Mouse (Mus musculus): ENCODE data around the gene Phgdh. TPM values are rescaled to one million over a fixed set of nuclear protein-coding genes. Genes with fewer than 3 reads are reported as not detected.

The Phgdh gene
- polyA plus RNA-seq, 1 experiment: 26.8 TPM

GRCm38 (mm10) chr3:98308606-98309005 lies 31.2 kb downstream of the Phgdh start:
- 86% methylated on average over 6 of the region's 6 CpGs for WGBS
- DNase-seq (ENCODE audit: low read depth, low spot score): no peak

DNA sequence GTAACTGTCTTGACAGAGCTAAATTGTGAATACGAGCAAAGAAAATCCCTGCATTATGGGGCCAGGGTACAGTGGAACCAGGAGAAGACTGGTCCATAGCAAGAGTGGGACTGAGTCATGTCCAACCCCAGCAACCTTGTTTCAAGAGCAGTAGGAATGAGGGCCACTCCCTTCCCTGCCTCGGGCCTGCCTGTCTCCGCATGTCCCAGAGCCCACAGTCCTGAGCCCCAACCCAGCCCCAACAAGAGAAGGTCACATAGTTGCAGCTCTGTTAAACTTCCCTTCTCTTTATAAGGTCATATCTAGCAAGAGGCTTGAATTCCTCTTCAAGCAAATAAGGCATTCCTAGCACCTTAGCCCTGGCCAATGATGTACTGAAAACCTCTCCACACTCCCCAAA lies 38.0 kb downstream of the Phgdh start:
- DNase-seq (ENCODE audit: low read depth, low spot score): no peak
- WGBS: 84% methylated on average over 3 of the region's 3 CpGs

DNA sequence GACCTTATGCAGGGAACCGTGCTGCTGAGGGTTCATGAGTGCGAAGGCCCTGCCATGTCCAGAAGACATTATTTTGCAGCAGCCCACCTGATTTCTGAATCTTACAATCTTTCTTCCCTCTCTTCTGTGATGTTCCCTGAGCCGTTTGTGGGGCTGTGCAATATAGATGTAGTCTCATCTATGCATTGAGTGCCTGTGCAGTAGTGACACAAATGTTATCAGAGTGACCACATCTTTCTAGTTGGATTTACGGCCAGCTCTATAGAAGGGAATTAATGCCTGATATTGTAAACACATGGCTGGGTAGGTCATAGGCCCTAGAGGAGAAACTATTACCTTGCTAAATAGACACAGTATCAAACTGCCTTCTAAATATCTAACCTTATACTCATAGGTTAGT lies 39.5 kb downstream of the Phgdh start:
- DNase-seq (ENCODE audit: low read depth, low spot score): no peak
- 91% methylated on average over 4 of the region's 4 CpGs for WGBS

GRCm38 (mm10) chr3:98299391-98300100 lies 40.2 kb downstream of the Phgdh start:
- no peak for DNase-seq (ENCODE audit: low read depth, low spot score)
- 94% methylated on average over 1 of the region's 1 CpGs for WGBS

DNA sequence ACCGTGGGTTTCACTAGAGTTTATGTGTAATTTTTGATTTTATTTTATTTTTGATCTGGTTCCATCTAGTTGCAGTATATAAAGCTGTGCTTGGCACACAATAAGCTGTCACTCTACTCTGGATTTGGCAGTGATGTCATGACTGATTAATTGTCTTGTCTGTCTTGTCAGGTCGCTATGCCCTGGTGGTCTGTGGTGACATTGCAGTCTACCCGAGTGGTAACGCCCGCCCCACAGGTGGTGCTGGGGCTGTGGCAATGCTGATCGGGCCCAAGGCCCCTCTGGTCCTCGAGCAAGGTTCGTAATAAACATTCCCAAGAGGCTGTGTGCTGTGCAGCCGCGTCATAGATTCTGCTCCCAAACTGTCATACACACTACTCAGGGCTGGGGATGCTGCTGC lies 43.8 kb downstream of the Phgdh start:
- 79% methylated on average over 10 of the region's 10 CpGs for WGBS
- no peak for DNase-seq (ENCODE audit: low read depth, low spot score)

GRCm38 (mm10) chr3:98291044-98291443 lies 48.7 kb downstream of the Phgdh start:
- no peak for DNase-seq (ENCODE audit: low read depth, low spot score)

DNA sequence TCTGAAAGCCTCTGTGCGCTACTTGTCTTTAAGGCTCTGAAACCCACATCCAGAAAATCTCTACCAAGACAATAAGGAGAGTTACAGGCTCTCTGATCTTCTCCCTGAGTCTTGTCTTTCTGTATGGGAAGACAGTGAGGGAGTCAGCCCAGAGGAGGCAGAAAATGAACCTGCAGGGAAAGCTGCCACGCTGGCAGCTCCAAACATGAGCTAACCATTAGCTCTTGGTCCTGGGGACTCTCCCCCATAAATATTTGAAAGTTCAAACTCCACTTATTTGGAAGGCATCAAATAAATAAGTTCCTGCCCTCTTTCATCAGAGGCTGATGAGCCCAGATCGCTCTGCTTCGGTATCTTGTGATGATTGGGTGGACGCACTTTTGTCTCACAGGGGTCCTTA lies 56.6 kb downstream of the Phgdh start:
- WGBS: 53% methylated on average over 5 of the region's 5 CpGs
- no peak for DNase-seq (ENCODE audit: low read depth, low spot score)

More at GRCm38 (mm10) chr3:98291044-98291443, 48.7 kb downstream of the Phgdh start:
- WGBS: 86% methylated on average over 9 of the region's 9 CpGs

DNA sequence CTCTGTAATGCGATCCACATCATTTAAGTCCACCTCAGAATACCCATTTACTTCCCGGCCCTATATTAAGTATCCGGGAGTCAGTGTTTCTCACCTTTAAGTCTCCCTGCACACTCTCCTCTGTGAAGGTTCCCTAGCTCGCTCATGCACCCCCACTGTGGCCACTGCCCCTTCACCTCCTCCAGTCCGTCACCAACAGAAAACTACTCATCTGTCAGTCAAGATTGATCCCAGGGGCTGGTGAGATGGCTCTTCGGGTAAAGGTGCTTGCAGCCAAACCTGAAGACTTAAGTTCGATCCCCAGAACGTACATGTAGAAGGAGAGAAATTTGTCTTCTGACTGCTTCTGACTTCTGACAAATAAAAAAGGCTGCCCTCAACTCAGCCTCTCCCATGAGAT lies 57.4 kb downstream of the Phgdh start:
- 55% methylated on average over 8 of the region's 8 CpGs for WGBS
- no peak for DNase-seq (ENCODE audit: low read depth, low spot score)

DNA sequence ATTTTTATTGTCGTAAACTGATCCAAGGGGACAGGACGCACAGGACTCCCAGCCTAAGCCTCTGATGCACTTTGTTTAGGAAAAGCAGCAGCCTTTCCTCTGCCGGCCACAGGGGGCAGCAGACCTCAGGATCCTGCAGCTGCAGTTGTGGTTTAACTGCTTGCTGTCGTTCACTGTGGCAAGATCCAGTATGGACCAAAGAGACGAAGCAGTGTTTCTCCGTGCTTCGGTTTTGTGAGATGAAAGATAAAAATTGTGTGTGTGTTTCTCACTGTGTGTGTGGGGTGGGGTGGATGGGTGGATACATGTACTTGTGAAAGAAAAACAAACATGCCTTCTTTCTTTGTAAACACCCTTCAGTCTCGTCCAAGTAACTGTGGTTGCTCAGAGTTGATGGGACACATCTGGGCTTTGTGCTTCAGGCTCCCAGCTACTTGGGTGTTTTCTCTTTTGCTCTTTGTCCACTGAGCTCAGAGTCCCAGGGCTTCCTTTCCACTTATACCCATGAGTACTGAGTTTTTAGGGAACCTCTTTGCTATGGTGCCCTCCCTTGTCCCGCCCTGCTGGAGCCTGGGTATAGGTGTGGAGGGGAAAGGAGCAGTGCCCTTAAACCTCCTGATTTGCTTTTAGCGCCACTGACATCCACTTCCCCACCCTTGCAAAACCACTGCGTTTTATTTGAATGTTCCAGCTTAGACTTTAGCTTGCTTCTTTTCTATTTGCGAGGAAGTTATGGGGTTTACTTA lies 58.7 kb downstream of the Phgdh start:
- DNase-seq (ENCODE audit: low read depth, low spot score): no peak
- 11% methylated on average over 12 of the region's 12 CpGs for WGBS

- WGBS: 15% methylated on average over 14 of the region's 14 CpGs
- DNase-seq (ENCODE audit: low read depth, low spot score): no peak
Measured at GRCm38 (mm10) chr3:98280204-98280932, 59.4 kb downstream of the Phgdh start, which contains the start of gene Hmgcs2. Gene Hmgcs2 (plus strand): TSS chr3:98280435.

DNA sequence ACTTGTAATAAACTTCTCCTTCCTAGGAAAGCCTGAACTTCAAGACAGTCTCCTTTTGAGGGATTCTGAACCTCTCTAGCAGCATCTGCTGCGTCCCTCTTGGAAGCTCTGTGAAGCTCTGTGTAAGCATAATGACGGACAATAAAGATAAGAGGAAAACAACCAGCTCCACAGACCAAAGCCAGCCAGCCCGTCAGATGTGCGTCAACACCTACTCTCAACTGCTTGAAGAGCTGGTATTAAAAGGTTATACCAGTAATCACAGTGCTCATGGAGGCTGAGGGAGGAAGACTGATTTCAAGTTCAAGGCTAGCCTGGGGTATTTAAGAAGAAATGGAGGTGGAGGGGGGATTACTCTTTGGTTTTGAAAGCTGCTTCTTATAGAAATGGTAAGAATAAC lies 60.1 kb downstream of the Phgdh start:
- no peak for DNase-seq (ENCODE audit: low read depth, low spot score)
- 26% methylated on average over 4 of the region's 4 CpGs for WGBS

DNA sequence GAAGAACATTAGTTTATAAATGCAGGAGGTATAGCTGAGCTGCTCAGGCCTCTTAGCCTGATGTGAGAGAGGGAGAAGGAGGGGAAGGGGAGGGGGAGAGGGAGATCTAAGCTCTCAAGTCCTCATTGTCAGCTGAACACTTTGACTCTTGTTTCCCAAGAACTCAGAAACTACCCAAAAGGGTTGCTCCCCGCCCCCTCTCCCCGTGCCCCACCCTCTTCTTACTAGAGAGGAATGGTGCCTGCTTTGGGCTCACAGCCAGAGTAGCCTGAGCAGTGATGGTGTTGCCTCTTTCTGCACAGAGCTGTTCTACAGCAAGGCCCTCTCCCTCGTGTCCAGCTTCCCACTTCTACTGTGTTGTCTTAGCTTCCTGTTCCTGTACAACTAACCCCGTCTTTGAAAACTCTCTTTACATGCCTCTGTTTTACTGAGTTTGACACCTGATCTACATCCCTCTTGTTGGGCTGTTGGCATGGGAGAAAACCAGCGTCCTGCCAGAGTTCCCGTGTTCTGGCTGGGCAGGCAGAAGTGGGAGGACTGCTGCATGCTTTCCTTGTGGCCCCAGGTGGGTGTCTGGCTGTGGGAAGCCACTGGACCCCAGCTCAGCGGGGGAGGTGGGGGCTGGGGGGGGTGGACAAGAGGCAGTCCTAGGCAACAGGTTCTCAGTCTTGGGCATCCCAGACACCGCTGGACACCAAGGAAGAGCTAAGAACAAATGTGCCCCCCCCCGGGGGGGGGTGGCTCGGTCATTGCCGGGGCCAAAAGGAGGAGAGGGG lies 66.0 kb downstream of the Phgdh start:
- no peak for DNase-seq (ENCODE audit: low read depth, low spot score)
- 40% methylated on average over 11 of the region's 11 CpGs for WGBS

GRCm38 (mm10) chr3:98267249-98267651 lies 72.5 kb downstream of the Phgdh start:
- WGBS: 10% methylated on average over 6 of the region's 6 CpGs

More at GRCm38 (mm10) chr3:98267249-98267651, 72.5 kb downstream of the Phgdh start:
- no peak for DNase-seq (ENCODE audit: low read depth, low spot score)

Other genes starting within 250 kb of the Phgdh start
- gene Adam30, start 179.4 kb downstream of the Phgdh start, polyA plus RNA-seq (2012; rRNA removed): not detected in 2 replicates
- 80.7 and 85.3 TPM in 2 replicates for gene Reg4, start 117.8 kb downstream of the Phgdh start, polyA plus RNA-seq (2012; rRNA removed)
- 2.7 and 4.2 TPM in 2 replicates for gene Hmgcs2, start 59.6 kb downstream of the Phgdh start, polyA plus RNA-seq (2012; rRNA removed)
- gene Zfp697, start 42.5 kb upstream of the Phgdh start, polyA plus RNA-seq (2012; rRNA removed): 0.52 and 1.0 TPM in 2 replicates
- gene Gm4450, start 117.1 kb upstream of the Phgdh start, polyA plus RNA-seq (2012; rRNA removed): not detected in 2 replicates
- not detected in 2 replicates for gene Hsd3b4, start 170.5 kb upstream of the Phgdh start, polyA plus RNA-seq (2012; rRNA removed)
- not detected in 2 replicates for gene Gm10681, start 248.8 kb upstream of the Phgdh start, polyA plus RNA-seq (2012; rRNA removed)